Mouse (Mus musculus) thymus, postnatal 4 days (tissue): ENCODE results near the gene Zfp992.
"Not testable (repeated sequence)": the region's sequence is repeated elsewhere in the genome, so short reads cannot be mapped to it uniquely, and the experiment has no call there.

Experiments
- DNase-seq: peaks from one replicate; pipeline ENCODE4 v3.0.0; 2021

Zfp992 gene

GRCm38 (mm10) chr4:146476260-146476659 lies 27.4 kb downstream of the Zfp992 start:
- not testable (repeated sequence) for DNase-seq

- DNase-seq = not testable (repeated sequence)
Observed at GRCm38 (mm10) chr4:146476959-146477358, 28.1 kb downstream of the Zfp992 start.

- not testable (repeated sequence) for DNase-seq
Observed at GRCm38 (mm10) chr4:146480376-146481096, 31.7 kb downstream of the Zfp992 start.

DNA sequence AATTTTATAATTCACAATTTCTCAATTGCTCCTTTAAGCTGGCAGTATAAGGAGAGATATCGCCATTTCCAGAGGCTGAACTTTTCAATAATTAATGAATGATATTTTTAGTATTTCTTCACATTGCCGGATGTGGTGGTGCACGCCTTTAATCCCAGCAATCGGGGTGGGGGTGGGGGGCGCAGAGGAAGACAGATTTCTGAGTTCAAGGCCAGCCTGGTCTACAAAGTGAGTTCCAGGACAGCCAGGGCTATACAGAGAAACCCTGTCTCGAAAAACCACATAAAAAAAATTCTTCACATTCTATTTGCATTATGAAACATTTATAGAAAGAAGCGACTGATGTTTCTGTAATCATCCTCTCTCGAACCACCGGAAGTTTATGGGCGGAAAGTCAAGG lies 33.7 kb downstream of the Zfp992 start:
- DNase-seq = not testable (repeated sequence)

GRCm38 (mm10) chr4:146483571-146484280 lies 34.9 kb downstream of the Zfp992 start:
- DNase-seq = peak; percentile 22

- DNase-seq = not testable (repeated sequence)
Observed at GRCm38 (mm10) chr4:146484676-146485075, 35.9 kb downstream of the Zfp992 start.

DNA sequence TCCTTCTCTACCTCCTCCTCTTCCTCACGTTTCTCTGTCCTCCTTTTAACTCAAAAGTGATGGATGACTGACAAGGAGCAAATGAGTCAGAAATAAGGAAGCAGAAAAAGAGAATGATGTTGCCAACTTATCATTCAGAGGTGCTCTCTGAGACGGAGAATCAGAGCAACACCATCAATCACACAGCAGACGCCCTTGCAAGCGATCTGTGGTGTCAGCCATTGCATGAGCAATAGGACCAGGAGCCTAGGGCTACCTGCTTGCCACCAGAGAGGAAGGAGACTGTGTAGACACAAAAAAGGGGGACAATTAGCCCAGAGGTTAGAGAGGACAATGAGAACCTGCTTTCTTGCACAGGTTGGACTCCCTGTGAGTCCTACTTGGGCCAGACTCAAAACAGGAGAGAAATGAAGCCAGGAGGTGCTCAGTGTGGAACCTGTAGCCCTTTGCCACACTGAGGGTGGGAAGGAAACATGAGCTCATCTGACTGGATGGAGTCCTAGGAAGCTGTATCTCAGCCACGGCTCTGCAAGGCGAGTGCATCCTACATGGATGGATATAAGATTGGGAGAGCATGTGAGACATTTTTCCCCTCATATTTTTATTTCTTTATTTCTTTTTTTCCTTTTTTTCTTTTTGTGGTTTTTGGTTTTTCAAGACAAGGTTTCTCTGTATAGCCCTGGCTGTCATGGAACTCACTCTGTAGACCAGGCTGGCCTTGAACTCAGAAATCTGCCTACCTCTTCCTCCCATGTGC lies 36.5 kb downstream of the Zfp992 start:
- not testable (repeated sequence) for DNase-seq

GRCm38 (mm10) chr4:146486753-146487152 lies 37.9 kb downstream of the Zfp992 start:
- not testable (repeated sequence) for DNase-seq

GRCm38 (mm10) chr4:146489196-146489595 lies 40.4 kb downstream of the Zfp992 start:
- DNase-seq = not testable (repeated sequence)

- not testable (repeated sequence) for DNase-seq
Observed at GRCm38 (mm10) chr4:146491993-146492392, 43.2 kb downstream of the Zfp992 start.

GRCm38 (mm10) chr4:146492439-146492838 lies 43.6 kb downstream of the Zfp992 start:
- no peak for DNase-seq

GRCm38 (mm10) chr4:146492851-146493250 lies 44.0 kb downstream of the Zfp992 start:
- no peak for DNase-seq

DNA sequence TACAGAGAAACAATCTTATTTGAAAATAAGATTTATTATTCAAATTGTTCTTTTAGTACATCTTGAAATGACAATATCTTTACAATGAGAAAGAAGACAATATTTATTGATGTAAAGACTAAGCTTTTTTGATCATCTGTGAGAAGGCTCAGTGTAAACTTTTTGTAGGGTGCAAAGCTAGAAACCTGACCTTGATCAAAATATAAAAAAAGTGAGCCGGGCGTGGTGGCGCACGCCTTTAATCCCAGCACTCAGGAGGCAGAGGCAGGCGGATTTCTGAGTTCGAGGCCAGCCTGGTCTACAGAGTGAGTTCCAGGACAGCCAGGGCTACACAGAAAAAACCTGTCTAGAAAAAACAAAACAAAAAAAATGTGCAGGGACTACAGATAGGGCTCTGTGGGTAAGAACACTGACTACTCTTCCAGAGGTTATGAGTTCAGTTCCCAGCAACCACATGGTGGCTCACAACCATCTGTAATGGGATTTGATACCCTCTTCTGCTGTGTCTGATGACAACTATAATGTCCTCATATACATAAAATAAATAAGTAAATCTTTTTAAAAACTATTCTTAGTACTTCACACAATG lies 44.6 kb downstream of the Zfp992 start:
- not testable (repeated sequence) for DNase-seq

GRCm38 (mm10) chr4:146494980-146495379 lies 46.2 kb downstream of the Zfp992 start:
- no peak for DNase-seq

GRCm38 (mm10) chr4:146497695-146498275 lies 49.0 kb downstream of the Zfp992 start:
- not testable (repeated sequence) for DNase-seq

DNA sequence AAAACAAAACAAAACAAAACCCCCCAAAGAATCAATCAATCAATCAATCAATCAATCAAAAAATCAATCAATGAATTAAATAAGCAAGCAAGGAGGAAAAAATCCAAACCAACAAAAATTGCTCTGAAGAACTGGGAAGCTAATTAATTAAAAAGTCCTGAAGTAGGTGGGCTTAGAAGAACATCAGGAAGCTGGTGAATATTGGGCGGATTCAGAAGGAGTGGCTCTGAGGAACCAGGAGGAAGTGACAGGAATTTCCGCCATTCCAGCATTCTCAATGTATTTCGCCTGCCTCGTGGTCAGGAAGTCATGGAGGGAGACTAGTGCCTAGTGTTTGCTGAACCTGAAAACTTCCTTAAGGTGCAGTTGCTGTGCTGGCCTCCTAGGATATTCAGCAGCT lies 52.9 kb downstream of the Zfp992 start, which contains the start of gene Zfp981:
Zfp981 (plus strand) TSS at position 301 of the 400 bp plus-strand sequence.
- not testable (repeated sequence) for DNase-seq

DNA sequence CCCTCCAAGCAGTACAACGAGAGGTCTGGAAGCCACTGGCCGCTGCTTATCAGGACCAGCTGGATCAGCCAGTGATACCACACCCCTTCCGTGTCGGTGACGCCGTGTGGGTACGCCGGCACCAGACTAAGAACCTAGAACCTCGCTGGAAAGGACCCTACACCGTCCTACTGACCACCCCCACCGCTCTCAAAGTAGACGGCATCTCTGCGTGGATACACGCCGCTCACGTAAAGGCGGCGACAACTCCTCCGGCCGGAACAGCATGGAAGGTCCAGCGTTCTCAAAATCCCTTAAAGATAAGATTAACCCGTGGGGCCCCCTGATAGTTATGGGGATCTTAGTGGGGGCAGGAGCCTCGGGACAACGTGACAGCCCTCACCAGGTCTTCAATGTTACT lies 60.2 kb downstream of the Zfp992 start:
- DNase-seq = not testable (repeated sequence)

DNA sequence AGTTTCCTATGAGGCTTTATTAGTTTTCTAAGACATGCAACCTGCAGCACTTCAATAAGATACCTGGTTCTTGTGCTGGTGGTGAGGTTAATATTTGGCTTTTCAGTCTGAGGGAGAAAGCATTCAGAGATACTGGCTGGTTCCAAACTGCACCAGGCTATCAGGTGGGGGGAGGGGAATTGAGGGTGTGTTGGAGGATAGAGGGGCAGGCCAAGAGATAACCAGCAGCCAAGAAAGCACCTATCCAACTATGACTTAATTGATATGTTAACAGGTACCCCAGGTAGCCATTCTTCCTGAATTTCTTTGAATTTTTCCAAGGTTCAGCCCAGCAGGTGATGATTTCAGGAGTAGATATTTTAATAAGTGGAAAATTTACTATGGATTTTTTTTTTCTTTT lies 63.0 kb downstream of the Zfp992 start:
- DNase-seq = not testable (repeated sequence)

DNA sequence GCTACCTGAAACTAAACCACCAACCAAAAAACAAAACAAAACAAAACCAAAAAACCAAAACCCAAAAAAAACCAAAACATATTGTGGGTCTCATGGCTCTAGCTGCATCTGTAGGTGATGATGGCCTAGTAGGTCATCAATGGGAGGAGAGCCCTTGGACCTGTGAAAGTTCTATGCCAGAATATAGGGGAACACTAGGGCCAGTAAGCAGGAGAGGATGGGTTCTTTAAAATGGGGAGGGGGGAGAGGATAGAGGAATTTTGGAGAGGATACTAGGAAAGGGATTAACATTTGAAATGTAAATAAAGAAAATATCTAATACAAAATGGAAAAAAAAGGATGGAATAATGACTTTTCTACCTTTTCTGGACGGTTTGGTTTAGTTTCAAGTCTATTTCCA lies 67.7 kb downstream of the Zfp992 start:
- no peak for DNase-seq

DNA sequence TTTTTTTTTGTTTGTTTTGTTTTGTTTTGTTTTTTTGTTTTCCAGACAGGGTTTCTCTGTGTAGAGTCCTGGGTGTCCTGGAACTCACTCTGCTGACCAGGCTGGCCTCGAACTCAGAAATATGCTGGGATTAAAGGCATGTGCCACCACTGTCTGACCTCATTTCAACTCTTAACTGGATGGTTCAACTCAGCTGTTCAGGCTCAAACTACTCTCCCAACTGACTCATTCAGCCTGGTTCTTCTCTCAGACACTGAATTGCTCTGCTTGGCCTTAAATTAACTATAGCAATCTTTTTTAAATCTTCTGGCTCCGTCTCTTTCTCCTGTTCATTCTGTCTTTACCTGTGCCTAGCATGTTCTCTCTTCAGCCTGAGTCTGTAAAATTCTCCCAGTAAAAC lies 68.3 kb downstream of the Zfp992 start:
- not testable (repeated sequence) for DNase-seq
